ENCODE assay signal across 19 mouse cellular contexts in the genomic region with DNA sequence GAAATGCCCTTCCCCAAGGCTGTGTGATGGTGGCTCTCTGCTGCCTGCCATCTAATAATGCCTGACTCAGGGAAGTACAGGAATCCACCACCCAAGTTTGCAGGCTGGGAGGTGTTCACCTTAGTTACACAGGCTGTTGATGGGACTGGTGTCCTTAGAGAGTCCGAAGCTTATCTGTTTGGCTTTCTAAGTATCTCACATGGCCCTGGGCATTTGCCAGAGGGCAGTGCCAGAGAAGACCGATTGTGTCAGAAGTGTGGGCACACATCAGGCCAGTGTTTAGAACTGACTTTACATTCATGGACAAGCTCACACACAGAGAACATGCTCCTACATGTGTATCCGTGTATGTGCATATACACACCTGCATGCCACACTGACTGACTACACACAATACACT.
DNase-seq lines count a peak whose midpoint lies in the region.
"Had no signal": no experiment of that assay in that cellular context is flagged by ENCODE, and none has a peak within 500 bp of the region (broad histone marks: within the 10 kb centered on the region; RNA-seq: fewer than 3 reads in every experiment).

No protein-coding gene starts in this region.

- H3K4me1 ChIP-seq in embryonic facial prominence, embryonic 10.5 days, result peaks cover 40% of the 10 kb centered on the region
- H3K4me1 ChIP-seq: forebrain, embryonic 13.5 days had no signal

- H3K27me3 ChIP-seq in embryonic facial prominence, embryonic 10.5 days (replicated peaks; ENCODE audit: low read depth, poor library complexity, severe bottlenecking), result peaks cover 21% of the 10 kb centered on the region; the same call in 1 of the 2 replicates
- H3K27me3 ChIP-seq: embryonic facial prominence, embryonic 12.5 days; forebrain, embryonic 15.5 days had no signal

- H3K4me3 ChIP-seq in embryonic facial prominence, embryonic 10.5 days, result no peak overlapping the region
- H3K4me3 ChIP-seq: embryonic facial prominence, embryonic 12.5 days; forebrain, embryonic 13.5 days; forebrain, embryonic 15.5 days had no signal

- WGBS in embryonic facial prominence, embryonic 10.5 days, result 92% methylated on average over 3 of the region's 3 CpGs

- H3K27ac ChIP-seq in embryonic facial prominence, embryonic 10.5 days (replicated peaks), result 0 out of 2 replicates have a peak overlapping the region, but pooled peaks have one; percentile 3
- H3K27ac ChIP-seq: embryonic facial prominence, embryonic 12.5 days; forebrain, embryonic 13.5 days; forebrain, embryonic 15.5 days had no signal

- intact Hi-C loops in heart, postnatal 25 days (cut with DNase I), result loop anchor here (5.0 kb wide), 1 partner anchor 98 kb away; no protein-coding TSS in a partner anchor

- H3K36me3 ChIP-seq in embryonic facial prominence, embryonic 10.5 days (replicated peaks), result no peaks in the 10 kb centered on the region
- H3K36me3 ChIP-seq: embryonic facial prominence, embryonic 12.5 days; forebrain, embryonic 15.5 days had no signal

- peaks cover 5% of the 10 kb centered on the region; the same call in 1 of the 2 replicates for H3K9me3 ChIP-seq in embryonic facial prominence, embryonic 10.5 days
- H3K9me3 ChIP-seq: forebrain, embryonic 15.5 days had no signal

- peak; percentile 31 to 55 for DNase-seq in heart, adult 18-20 months
- no peak for DNase-seq in heart, postnatal 25 days (ENCODE audit: low spot score)
- peak; percentile 44 for DNase-seq in heart, postnatal 4 days
- no peak for DNase-seq in heart, adult 8-10 months (ENCODE audit: low spot score)
- no peak for DNase-seq in embryonic facial prominence, embryonic 10.5 days (ENCODE audit: low spot score)
- DNase-seq in spleen, adult 12 weeks (ENCODE audit: low spot score), result no peak
- DNase-seq: adrenal gland, adult 8-10 months; adrenal gland, postnatal 25 days; cerebellum, adult 11 months; cerebellum, adult 18-20 months; cerebellum, adult 8-10 months; cerebellum, adult 9-11 months; cerebellum, postnatal 14 days; cerebellum, postnatal 36 days; embryo, embryonic 11 days; forebrain, postnatal 0 days had no signal

Comparison
In these comparisons a context has a peak if more than half of its experiments do, and no peak if none do; other contexts are left out.
1. DNase-seq: peak in heart, adult 18-20 months (2 of 2) and heart, postnatal 4 days (single experiment); none in heart, postnatal 25 days (single experiment), heart, adult 8-10 months (single experiment), embryonic facial prominence, embryonic 10.5 days (single experiment) and spleen, adult 12 weeks (single experiment).